Mouse (Mus musculus): ENCODE measurements around the gene Psmg4. TPM values are rescaled to one million over a fixed set of nuclear protein-coding genes. Genes with fewer than 3 reads are reported as not detected.

Psmg4 gene
- polyA plus RNA-seq, 1 experiment, result 176 TPM

DNA sequence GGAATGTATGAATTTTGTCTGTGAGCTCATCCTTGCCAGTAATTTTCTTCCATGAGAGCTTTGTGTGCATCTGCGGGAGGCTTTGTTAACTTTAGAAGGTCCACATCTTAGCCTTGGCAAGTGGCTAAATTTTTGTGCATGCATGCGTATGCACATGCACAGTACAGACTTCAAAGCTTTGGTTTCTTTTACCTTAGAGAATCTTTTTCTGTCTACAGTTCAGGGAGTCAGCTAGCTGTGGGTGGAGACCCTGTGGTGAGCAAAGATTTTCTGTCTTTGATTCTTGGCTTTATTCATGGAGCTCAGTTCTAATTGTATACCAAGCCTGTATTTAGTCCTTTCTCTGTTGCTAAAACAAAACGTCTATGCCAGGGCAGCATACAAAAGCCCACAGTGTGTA, 56.0 kb downstream of the Psmg4 start:
- Histone ChIP-seq H3K36me3 (ENCODE audit: control insufficient read depth, insufficient read depth) (no peaks in the 10 kb centered on the region), H3K4me3 (no peak overlapping the region), H3K79me2 (ENCODE audit: control insufficient read depth, insufficient read depth) (no peaks in the 10 kb centered on the region), H3ac (ENCODE audit: control insufficient read depth, insufficient read length) (no peak overlapping the region), H3K4me2 (ENCODE audit: low read depth) (no peak overlapping the region), H3K27me3 (ENCODE audit: control insufficient read depth, insufficient read depth, insufficient read length) (no peaks in the 10 kb centered on the region)
- no peak for TF ChIP-seq MAX (IDR thresholded peaks at IDR 0.05; ENCODE audit: low read depth)
- TF ChIP-seq POLR2A (IDR thresholded peaks at IDR 0.05; ENCODE audit: insufficient read length, low read depth), result no peak
- TF ChIP-seq CEBPB (IDR thresholded peaks at IDR 0.05; ENCODE audit: insufficient read depth, poor library complexity, severe bottlenecking), result no peak
- TF ChIP-seq MYOG (IDR thresholded peaks at IDR 0.05; ENCODE audit: control insufficient read depth in 1 of 3, insufficient read depth in 1 of 3, insufficient read length in 2 of 3, low read depth in 2 of 3), result no peak
- no peak for TF ChIP-seq REST (IDR thresholded peaks at IDR 0.05; ENCODE audit: insufficient read depth, insufficient read length)
- no peak for TF ChIP-seq SRF (IDR thresholded peaks at IDR 0.05; ENCODE audit: control insufficient read depth, insufficient read length, low read depth)
- TF ChIP-seq USF1 (IDR thresholded peaks at IDR 0.05; ENCODE audit: low read depth), result no peak
- no peak for TF ChIP-seq TCF12 (IDR thresholded peaks at IDR 0.05; ENCODE audit: insufficient read depth, poor library complexity, severe bottlenecking)
- TF ChIP-seq MYOD1 (IDR thresholded peaks at IDR 0.05; ENCODE audit: control insufficient read depth in 1 of 3, insufficient read length in 2 of 3, low read depth in 2 of 3), result no peak
- TF ChIP-seq TCF3 (IDR thresholded peaks at IDR 0.05; ENCODE audit: insufficient read length, low read depth), result no peak
- TF ChIP-seq POLR2AphosphoS2 (IDR thresholded peaks at IDR 0.05; ENCODE audit: insufficient read length, low read depth), result no peak
- TF ChIP-seq E2F4 (IDR thresholded peaks at IDR 0.05; ENCODE audit: insufficient read depth), result no peak

- Histone ChIP-seq H3K4me3 (no peak overlapping the region), H3ac (ENCODE audit: control insufficient read depth, insufficient read length) (no peak overlapping the region), H3K27me3 (ENCODE audit: control insufficient read depth, insufficient read depth, insufficient read length) (no peaks in the 10 kb centered on the region), H3K36me3 (ENCODE audit: control insufficient read depth, insufficient read depth) (no peaks in the 10 kb centered on the region), H3K79me2 (ENCODE audit: control insufficient read depth, insufficient read depth) (no peaks in the 10 kb centered on the region), H3K4me2 (ENCODE audit: low read depth) (no peak overlapping the region)
- no peak for TF ChIP-seq SRF (IDR thresholded peaks at IDR 0.05; ENCODE audit: control insufficient read depth, insufficient read length, low read depth)
- no peak for TF ChIP-seq USF1 (IDR thresholded peaks at IDR 0.05; ENCODE audit: low read depth)
- no peak for TF ChIP-seq CEBPB (IDR thresholded peaks at IDR 0.05; ENCODE audit: insufficient read depth, poor library complexity, severe bottlenecking)
- TF ChIP-seq TCF12 (IDR thresholded peaks at IDR 0.05; ENCODE audit: insufficient read depth, poor library complexity, severe bottlenecking), result no peak
- no peak for TF ChIP-seq TCF3 (IDR thresholded peaks at IDR 0.05; ENCODE audit: insufficient read length, low read depth)
- TF ChIP-seq POLR2A (IDR thresholded peaks at IDR 0.05; ENCODE audit: insufficient read length, low read depth), result no peak
- no peak for TF ChIP-seq MYOG (IDR thresholded peaks at IDR 0.05; ENCODE audit: control insufficient read depth in 1 of 3, insufficient read depth in 1 of 3, insufficient read length in 2 of 3, low read depth in 2 of 3)
These were observed 57.0 kb downstream of the Psmg4 start for GRCm38 (mm10) chr13:34219728-34220127.

- H3K36me3 ChIP-seq (ENCODE audit: control insufficient read depth, insufficient read depth), result no peaks in the 10 kb centered on the region
- H3K4me3 ChIP-seq, result no peak overlapping the region
- H3K79me2 ChIP-seq (ENCODE audit: control insufficient read depth, insufficient read depth), result no peaks in the 10 kb centered on the region
- H3K27me3 ChIP-seq (ENCODE audit: control insufficient read depth, insufficient read depth, insufficient read length), result no peaks in the 10 kb centered on the region
- H3K4me2 ChIP-seq (ENCODE audit: low read depth), result no peak overlapping the region
- H3ac ChIP-seq (ENCODE audit: control insufficient read depth, insufficient read length), result no peak overlapping the region
- no peak for TF ChIP-seq POLR2A (IDR thresholded peaks at IDR 0.05; ENCODE audit: insufficient read length, low read depth)
- no peak for TF ChIP-seq CEBPB (IDR thresholded peaks at IDR 0.05; ENCODE audit: insufficient read depth, poor library complexity, severe bottlenecking)
- TF ChIP-seq TCF12 (IDR thresholded peaks at IDR 0.05; ENCODE audit: insufficient read depth, poor library complexity, severe bottlenecking), result no peak
- no peak for TF ChIP-seq SRF (IDR thresholded peaks at IDR 0.05; ENCODE audit: control insufficient read depth, insufficient read length, low read depth)
- no peak for TF ChIP-seq TCF3 (IDR thresholded peaks at IDR 0.05; ENCODE audit: insufficient read length, low read depth)
- no peak for TF ChIP-seq REST (IDR thresholded peaks at IDR 0.05; ENCODE audit: insufficient read depth, insufficient read length)
- TF ChIP-seq MAX (IDR thresholded peaks at IDR 0.05; ENCODE audit: low read depth), result no peak
- no peak for TF ChIP-seq POLR2AphosphoS2 (IDR thresholded peaks at IDR 0.05; ENCODE audit: insufficient read length, low read depth)
- TF ChIP-seq E2F4 (IDR thresholded peaks at IDR 0.05; ENCODE audit: insufficient read depth), result no peak
- TF ChIP-seq MYOG (IDR thresholded peaks at IDR 0.05; ENCODE audit: control insufficient read depth in 1 of 3, insufficient read depth in 1 of 3, insufficient read length in 2 of 3, low read depth in 2 of 3), result no peak
- TF ChIP-seq USF1 (IDR thresholded peaks at IDR 0.05; ENCODE audit: low read depth), result no peak
- no peak for TF ChIP-seq MYOD1 (IDR thresholded peaks at IDR 0.05; ENCODE audit: control insufficient read depth in 1 of 3, insufficient read length in 2 of 3, low read depth in 2 of 3)
These were observed 60.2 kb downstream of the Psmg4 start for GRCm38 (mm10) chr13:34222985-34223384.

DNA sequence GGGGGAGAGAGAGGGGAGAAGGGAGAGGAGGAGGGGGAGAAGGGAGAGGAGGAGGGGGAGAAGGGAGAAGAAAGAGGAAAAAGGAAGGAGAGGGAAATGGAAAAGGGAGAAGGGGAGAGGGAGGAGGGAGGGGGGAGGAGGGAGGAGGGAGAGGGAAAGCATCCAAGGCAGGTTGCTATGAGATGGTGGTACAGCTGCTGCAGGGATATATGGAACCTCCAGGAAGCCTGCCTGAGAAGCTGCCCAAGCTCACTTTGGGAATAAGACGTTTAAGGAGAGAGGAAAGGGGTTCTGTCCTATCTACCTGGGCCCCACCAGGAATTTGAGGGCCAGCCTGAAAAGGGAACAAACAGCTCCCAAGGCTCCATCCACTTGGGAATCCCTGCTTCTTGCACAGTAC, 64.2 kb downstream of the Psmg4 start:
- no peaks in the 10 kb centered on the region for H3K36me3 ChIP-seq (ENCODE audit: control insufficient read depth, insufficient read depth)
- H3K4me2 ChIP-seq (ENCODE audit: low read depth), result no peak overlapping the region
- no peak for TF ChIP-seq CEBPB (IDR thresholded peaks at IDR 0.05; ENCODE audit: insufficient read depth, poor library complexity, severe bottlenecking)
- TF ChIP-seq TCF3 (IDR thresholded peaks at IDR 0.05; ENCODE audit: insufficient read length, low read depth), result no peak
- TF ChIP-seq REST (IDR thresholded peaks at IDR 0.05; ENCODE audit: insufficient read depth, insufficient read length), result no peak
- no peak for TF ChIP-seq MAX (IDR thresholded peaks at IDR 0.05; ENCODE audit: low read depth)
- no peak for TF ChIP-seq POLR2A (IDR thresholded peaks at IDR 0.05; ENCODE audit: insufficient read length, low read depth)
- no peak for TF ChIP-seq POLR2AphosphoS2 (IDR thresholded peaks at IDR 0.05; ENCODE audit: insufficient read length, low read depth)
- no peak for TF ChIP-seq E2F4 (IDR thresholded peaks at IDR 0.05; ENCODE audit: insufficient read depth)
- no peak for TF ChIP-seq TCF12 (IDR thresholded peaks at IDR 0.05; ENCODE audit: insufficient read depth, poor library complexity, severe bottlenecking)
- TF ChIP-seq MYOG (IDR thresholded peaks at IDR 0.05; ENCODE audit: control insufficient read depth in 1 of 3, insufficient read depth in 1 of 3, insufficient read length in 2 of 3, low read depth in 2 of 3), result no peak
- no peak for TF ChIP-seq MYOD1 (IDR thresholded peaks at IDR 0.05; ENCODE audit: control insufficient read depth in 1 of 3, insufficient read length in 2 of 3, low read depth in 2 of 3)
- TF ChIP-seq SRF (IDR thresholded peaks at IDR 0.05; ENCODE audit: control insufficient read depth, insufficient read length, low read depth), result no peak
- no peak for TF ChIP-seq USF1 (IDR thresholded peaks at IDR 0.05; ENCODE audit: low read depth)
- H3K79me2 ChIP-seq (ENCODE audit: control insufficient read depth, insufficient read depth), result no peaks in the 10 kb centered on the region
- no peak overlapping the region for H3K4me3 ChIP-seq
- H3ac ChIP-seq (ENCODE audit: control insufficient read depth, insufficient read length), result no peak overlapping the region
- H3K27me3 ChIP-seq (ENCODE audit: control insufficient read depth, insufficient read depth, insufficient read length), result no peaks in the 10 kb centered on the region

Other genes with a start within 250 kb of the Psmg4 start
- 25.1 TPM for gene Nqo2, start 198.3 kb upstream of the Psmg4 start, polyA plus RNA-seq (2012; fragmentation: generic; extraction: Trizol)
- 6.5 TPM for gene Ripk1, start 160.6 kb upstream of the Psmg4 start, polyA plus RNA-seq (2012; fragmentation: generic; extraction: Trizol)
- gene Serpinb6a, start 160.2 kb upstream of the Psmg4 start, polyA plus RNA-seq (2012; fragmentation: generic; extraction: Trizol), result 291 TPM
- gene Bphl, start 125.4 kb upstream of the Psmg4 start, polyA plus RNA-seq (2012; fragmentation: generic; extraction: Trizol), result 27.7 TPM
- gene Tubb2a, start 85.0 kb upstream of the Psmg4 start, polyA plus RNA-seq (2012; fragmentation: generic; extraction: Trizol), result 550 TPM
- 438 TPM for gene Tubb2b, start 32.5 kb upstream of the Psmg4 start, polyA plus RNA-seq (2012; fragmentation: generic; extraction: Trizol)
- 8.5 TPM for gene Slc22a23, start 182.2 kb downstream of the Psmg4 start, polyA plus RNA-seq (2012; fragmentation: generic; extraction: Trizol)

Measured in myocyte (in vitro differentiated cells).